Mouse (Mus musculus): ENCODE data around the gene Fgf11.

The Fgf11 gene

GRCm38 (mm10) chr11:69784793-69785272 lies 16.8 kb downstream of the Fgf11 start:
- DNase-seq (ENCODE audit: low spot score in 2 of 2) = no peak

GRCm38 (mm10) chr11:69781828-69782227 lies 19.8 kb downstream of the Fgf11 start:
- DNase-seq (ENCODE audit: low spot score in 2 of 2) = no peak

DNA sequence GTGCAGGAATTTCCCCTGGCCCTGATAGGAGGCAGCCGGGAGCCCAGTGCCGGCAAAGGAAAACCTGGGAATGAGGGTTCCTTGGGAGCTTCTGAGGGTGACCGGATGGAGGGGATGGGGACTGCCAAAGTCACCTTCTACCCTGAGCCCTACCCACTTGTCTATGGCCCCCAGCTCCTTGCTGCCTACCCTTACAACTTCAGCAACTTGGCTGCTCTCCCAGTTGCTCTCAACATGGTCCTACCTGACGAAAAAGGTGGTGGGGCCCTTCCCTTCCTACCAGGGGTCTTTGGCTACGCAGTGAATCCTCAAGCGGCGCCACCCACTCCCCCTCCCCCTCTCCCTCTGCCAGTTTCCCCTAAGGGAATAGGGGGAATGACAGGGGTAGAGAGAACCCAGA lies 22.7 kb downstream of the Fgf11 start:
- DNase-seq (ENCODE audit: low spot score in 2 of 2) = no peak

GRCm38 (mm10) chr11:69778258-69778982 lies 23.2 kb downstream of the Fgf11 start:
- no peak for DNase-seq (ENCODE audit: low spot score in 2 of 2)

DNA sequence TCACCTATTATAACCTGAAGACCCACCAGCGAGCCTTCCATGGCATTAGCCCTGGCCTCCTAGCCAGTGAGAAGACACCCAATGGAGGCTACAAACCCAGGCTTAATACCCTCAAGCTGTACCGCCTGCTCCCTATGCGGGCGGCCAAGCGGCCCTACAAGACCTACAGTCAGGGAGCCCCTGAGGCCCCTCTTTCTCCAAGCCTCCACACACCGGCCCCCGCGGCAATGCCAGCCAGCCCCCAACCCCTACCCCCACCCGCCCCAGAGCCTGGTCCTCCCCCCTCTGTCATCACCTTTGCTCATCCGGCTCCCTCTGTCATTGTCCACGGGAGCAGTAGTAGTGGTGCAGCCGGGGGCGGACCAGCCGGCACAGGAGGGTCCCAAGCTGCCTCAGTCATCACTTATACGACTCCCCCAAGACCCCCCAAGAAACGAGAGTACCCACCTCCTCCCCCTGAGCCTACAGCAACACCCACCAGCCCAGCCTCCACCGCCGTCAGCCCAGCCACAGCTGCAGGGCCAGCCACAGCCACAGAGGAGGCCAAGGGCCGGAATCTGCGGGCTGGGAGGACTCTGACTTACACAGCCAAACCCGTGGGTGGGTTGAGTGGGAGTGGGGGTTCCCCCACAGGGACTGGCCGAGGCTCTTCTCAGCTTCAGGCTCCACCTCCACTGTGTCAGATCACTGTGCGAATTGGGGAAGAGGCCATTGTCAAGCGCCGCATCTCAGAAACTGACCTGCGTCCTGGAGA lies 24.0 kb downstream of the Fgf11 start:
- DNase-seq (ENCODE audit: low spot score in 2 of 2) = no peak

DNA sequence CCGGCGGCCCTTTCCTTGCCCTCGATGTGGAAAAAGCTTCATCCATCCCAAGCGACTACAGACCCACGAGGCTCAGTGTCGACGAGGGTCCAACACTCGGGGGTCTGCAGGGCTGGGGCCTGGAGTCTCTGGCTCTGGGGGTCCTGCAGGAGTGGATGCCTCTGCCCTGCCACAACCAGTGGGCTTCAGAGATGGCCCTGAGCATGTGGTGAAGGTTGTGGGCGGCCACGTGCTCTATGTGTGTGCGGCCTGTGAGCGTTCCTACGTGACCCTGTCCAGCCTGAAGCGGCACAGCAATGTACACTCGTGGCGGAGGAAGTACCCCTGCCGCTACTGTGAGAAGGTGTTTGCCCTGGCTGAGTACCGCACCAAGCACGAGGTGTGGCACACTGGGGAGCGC lies 25.2 kb downstream of the Fgf11 start:
- DNase-seq (ENCODE audit: low spot score in 2 of 2) = no peak

- no peak for DNase-seq (ENCODE audit: low spot score in 2 of 2)
These were observed 25.9 kb downstream of the Fgf11 start for GRCm38 (mm10) chr11:69775716-69776115.

GRCm38 (mm10) chr11:69774961-69775360 lies 26.7 kb downstream of the Fgf11 start:
- no peak for DNase-seq (ENCODE audit: low spot score in 2 of 2)

DNA sequence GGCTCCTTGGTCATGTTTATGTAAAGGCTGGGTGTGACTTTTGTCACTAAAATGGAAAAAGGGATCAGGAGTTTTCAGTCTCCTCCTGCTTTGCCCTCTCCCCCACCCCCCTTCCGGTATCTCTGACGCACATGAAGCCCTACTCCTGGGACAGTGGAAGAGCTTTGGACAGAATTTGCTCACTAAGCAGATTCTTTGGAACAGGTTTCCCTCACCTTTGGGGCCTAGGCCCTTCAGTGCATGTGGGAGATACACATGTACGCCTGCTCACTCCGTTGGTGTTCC lies 34.1 kb downstream of the Fgf11 start:
- DNase-seq (ENCODE audit: low spot score in 2 of 2) = no peak

DNA sequence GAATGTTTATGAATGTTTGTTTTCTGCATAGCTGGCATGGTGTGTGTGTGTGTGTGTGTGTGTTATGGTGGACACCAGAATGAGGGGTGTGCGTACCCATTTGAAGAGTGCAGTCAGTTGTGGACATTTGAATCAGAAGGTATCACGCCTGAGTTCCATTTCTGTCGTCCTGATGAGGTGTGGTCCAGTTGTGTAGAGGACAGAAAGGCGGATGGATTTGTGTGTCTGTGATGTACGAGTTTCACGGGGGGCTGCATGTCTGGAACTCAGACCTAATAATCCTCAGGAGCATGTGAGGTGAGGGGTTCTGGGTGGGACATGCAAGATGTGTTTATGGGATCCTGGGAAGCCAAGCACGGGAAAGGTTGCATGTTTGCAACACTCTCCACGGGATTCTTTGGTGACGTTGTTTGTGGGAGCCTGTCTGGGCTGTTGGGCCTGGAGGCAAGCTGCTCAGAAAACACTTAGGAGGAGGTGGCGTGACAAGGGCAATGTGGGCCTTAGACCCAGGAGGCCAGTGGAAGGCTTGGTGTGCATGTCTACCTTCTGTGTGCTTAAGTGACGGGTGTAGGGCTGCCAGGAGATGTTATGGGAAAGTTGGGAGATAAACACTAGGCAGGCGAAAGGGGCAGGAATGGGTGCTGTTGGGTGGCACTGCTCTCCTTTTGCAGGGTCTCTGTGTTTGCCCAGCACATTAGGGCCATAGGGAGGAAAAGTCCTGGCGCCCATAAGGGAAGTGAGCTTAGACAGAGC lies 34.6 kb downstream of the Fgf11 start:
- no peak for DNase-seq (ENCODE audit: low spot score in 2 of 2)

GRCm38 (mm10) chr11:69766126-69766609 lies 35.5 kb downstream of the Fgf11 start:
- peak in 1 of 2 experiments; percentile 67 for DNase-seq (ENCODE audit: low spot score in 2 of 2)

DNA sequence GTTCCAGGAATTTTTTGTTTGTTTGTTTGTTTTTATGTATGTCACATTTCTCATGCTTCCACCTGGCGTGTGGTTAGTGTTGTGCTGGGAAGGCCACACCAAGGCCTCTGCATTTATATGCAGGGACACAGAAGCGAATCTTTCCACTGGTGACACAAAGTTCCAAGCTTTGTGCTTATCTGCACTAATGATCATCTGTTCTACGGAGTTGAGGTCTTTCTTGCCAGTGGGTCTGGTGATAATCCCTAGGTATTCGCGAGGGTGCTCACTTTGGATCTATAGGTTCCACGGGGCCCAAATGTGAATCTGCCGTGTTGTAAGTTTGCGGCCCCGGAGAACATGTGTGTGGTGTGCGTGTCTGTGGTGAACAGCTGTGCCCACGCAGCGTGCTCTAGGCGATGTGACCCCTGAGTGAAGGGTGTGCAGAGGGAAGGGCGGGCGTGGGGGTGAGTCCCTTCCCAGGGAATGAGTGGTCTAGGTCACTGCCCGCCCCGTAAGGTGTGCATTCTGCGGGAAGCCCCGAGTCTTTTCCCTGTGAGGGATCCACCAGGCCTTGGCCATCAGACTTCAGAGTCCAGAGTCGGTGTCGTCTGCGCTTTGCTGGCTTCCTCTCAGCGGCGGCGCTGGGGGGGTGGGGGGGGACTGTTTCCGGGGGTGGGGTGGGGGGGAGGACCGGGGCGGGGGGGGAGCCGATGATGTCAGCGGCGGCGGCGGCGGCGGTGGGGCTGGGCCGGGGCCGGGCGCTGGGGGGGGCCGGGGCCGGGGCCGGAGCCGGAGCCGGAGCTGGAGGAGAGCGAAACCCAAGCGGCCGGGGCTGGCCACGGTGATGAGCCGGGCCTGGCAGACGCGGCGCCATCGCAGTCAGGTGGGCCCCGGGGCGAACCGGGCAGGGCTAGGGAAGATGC lies 36.2 kb downstream of the Fgf11 start, which contains the start of gene Zbtb4:
Gene Zbtb4, plus strand, starts transcription at position 692 of the 905 bp plus-strand sequence.
- DNase-seq (ENCODE audit: low spot score in 2 of 2) = no peak

DNA sequence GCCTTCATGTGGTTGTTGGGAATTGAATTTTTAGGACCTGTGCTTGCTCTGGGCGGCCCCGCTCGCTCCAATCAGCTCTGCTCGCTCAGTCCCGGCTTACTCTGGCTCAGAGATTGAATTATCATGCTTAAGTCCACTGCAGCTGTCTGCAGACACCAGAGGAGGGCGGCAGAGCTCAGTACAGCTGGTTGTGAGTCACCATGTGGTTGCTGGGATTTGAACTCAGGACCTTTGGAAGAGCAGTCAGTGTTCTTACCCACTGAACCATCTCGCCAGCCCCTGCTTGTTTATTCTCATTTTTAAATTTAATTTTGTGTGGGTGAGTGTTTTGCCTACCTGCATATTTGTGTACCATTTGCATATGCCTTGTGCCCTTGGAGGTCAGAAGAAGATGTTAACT lies 38.1 kb downstream of the Fgf11 start:
- DNase-seq (ENCODE audit: low spot score in 2 of 2) = no peak

GRCm38 (mm10) chr11:69761868-69762267 lies 39.8 kb downstream of the Fgf11 start, which contains the start of gene Slc35g3:
Gene Slc35g3 (minus strand): TSS chr11:69761968.
- DNase-seq (ENCODE audit: low spot score in 2 of 2) = no peak

GRCm38 (mm10) chr11:69760901-69761200 lies 40.8 kb downstream of the Fgf11 start:
- DNase-seq (ENCODE audit: low spot score in 2 of 2) = no peak

DNA sequence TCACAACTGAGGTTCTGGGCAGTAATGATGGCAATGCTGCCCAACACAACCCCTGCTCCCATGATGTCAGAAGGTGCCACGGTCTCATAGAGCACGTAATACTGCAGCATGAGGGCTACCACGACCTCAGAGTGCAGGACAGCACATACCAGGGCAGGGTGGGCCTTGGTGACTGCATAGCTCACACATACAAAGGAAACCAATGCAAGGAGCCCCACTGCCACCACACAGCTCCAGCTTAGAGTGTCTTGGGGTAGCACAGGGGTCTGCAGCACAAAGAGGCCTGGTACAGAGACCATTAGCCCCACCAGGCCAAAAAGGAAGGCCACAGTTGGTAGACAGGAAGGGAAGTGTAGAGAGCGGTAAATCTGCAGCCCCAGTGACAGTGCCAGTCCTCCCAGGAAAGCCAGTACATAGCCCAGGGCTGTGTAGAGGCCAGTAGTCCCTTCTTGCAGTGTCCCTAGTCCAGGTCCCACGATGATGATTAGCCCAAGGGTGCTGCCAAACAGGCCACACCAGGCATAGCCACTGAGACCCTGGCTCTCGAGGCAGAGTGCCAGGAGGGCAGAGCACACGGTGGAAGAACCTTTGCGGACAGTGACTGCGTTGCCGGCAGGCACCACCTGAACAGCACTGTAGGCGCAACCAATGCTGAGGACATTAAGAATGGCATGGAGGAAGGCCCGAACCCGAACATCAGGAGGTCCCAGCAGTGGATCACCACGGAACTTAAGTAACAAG lies 41.3 kb downstream of the Fgf11 start:
- DNase-seq (ENCODE audit: low spot score in 2 of 2) = no peak

DNA sequence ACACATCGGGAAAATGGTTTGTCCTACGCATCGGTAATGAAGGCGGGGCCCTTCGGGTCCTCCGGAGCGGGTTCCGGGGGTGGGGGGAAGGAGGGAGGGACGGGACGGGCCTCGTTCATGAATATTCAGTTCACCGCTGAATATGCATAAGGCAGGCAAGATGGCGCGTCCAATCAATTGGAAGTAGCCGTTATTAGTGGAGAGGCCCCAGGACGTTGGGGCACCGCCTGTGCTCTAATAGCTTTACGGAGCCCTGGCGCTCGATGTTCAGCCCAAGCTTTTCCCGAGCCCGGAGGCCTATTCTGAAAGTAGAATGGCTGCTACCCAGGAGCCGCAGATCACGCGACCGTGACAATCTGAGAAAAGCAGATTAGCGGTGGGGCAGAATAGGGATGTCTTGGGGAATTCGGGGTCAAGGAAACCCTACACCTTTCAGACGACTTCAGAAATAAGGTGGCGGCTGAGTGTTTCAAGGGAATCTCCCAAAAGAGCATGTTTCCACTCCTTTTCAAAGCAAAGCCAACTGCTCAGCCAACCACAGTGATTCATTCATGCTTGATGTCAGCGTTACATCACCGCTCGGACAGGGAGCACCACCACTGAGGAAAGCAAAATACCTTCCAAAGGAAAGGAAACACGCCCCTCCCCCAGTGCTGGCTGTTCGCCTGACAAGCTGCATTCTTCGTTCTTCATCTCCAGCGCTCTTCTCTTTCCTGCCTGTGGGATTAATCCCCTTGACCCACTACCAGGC lies 42.5 kb downstream of the Fgf11 start:
- DNase-seq (ENCODE audit: low spot score in 2 of 2) = peak; percentile 77 to 78

DNA sequence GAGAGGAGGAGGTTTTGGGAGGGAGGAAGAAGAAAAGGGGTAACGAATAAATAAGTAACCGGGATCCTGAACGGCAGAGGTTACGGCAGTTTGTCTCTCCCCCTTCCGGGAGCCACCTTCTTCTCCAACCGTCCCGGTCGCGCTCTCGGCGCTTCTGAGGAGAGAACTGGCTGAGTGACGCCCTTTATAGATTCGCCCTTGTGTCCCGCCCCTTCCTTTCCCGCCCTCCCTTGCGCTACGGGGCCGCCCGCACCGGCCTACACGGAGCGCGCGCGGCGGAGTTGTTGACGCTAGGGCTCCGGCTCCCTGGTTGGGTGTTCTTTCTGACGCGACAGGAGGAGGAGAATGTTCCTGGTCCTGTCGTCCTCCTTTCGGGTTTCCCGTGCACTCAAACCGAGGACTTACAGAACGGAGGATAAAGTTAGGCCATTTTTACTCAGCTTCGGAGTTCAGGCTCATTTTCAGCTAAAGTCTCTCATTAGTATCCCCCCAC lies 43.1 kb downstream of the Fgf11 start, which contains the start of gene Polr2a:
Gene Polr2a, minus strand, starts transcription at position 160 of the 493 bp plus-strand sequence.
- peak; percentile 96 for DNase-seq (ENCODE audit: low spot score in 2 of 2)

DNA sequence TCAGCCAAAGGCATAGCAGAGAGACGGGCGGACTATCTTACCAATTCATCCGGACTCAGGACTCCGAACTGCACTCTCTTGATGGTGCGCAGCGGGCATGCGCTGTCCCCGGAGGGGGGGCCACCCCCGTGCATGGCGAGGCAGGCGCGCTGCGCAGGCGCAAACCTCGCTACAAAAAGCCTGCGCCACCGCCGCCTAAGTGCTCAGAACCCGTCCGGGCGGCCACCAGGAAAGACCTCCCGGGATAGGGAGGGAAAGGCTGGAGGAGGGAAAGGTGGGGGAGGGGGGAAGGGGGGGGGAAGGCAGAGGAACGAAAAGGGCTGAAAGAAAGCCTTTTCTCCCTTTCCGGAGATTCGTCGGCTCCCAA lies 43.6 kb downstream of the Fgf11 start:
- peak; percentile 90 to 94 for DNase-seq (ENCODE audit: low spot score in 2 of 2)

Measured in frontal cortex, postnatal 14 days (tissue).